Mouse (Mus musculus): ENCODE data around the gene Astn1. TPM values are rescaled to one million over a fixed set of nuclear protein-coding genes. Genes with fewer than 3 reads are reported as not detected.

Astn1 gene
- polyA plus RNA-seq, 1 experiment from 2014 or later, result 8.1 TPM

DNA sequence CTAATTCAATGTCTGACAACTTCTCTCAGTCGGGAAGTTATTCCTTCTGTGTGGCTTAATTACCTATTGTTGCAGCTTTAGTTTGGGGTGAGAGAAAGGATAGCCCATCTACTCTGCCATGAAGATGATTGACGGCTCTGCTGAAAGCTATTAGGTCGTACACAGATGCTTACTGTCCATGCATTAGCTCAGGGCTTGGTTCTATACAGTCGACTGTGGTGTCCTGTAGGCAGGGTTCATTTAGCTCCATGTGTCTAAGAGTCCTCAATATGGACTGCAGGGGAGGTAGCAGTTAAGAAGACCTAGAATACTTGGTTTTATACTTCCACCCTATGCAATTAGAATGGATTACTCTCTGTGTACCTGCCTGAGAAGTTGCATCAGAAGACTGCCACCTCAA is 138.1 kb downstream of the Astn1 start:
- Histone ChIP-seq H3K4me2 (replicated peaks) (no peak overlapping the region), H3K27ac (no peak overlapping the region), H3K4me3 (no peak overlapping the region), H3K9ac (no peak overlapping the region), H3K36me3 (no peaks in the 10 kb centered on the region), H3K9me3 (no peaks in the 10 kb centered on the region), H3K4me1 (no peaks in the 10 kb centered on the region), H3K27me3 (no peaks in the 10 kb centered on the region)
- ATAC-seq (ENCODE audit: insufficient number of reproducible peaks, insufficient read depth, low FRiP score, low TSS enrichment), result no peak
- 64% methylated on average over 4 of the region's 4 CpGs for WGBS

DNA sequence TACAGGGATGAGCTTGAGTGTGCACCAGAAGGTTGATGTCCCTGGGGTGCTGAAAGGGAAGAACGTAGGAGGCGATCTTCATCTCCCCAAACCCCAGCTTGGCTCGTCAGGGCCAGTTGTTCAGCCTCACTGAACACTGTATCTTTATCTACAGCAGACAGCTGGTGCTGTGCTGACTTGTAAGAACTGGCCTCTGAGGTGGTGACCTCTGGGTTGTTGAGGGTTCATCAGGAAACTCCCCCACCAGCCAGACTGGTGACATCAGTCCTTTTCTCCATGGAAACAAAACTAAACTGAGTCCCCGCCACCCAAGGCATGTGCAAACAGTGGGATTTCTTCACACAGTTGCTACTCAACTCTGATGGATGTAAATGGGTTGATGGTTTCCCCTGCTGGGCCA is 138.9 kb downstream of the Astn1 start:
- Histone ChIP-seq H3K27me3 (no peaks in the 10 kb centered on the region), H3K4me1 (no peaks in the 10 kb centered on the region), H3K9ac (no peak overlapping the region), H3K9me3 (no peaks in the 10 kb centered on the region), H3K4me2 (replicated peaks) (no peak overlapping the region), H3K36me3 (no peaks in the 10 kb centered on the region), H3K27ac (no peak overlapping the region), H3K4me3 (no peak overlapping the region)
- WGBS, result 58% methylated on average over 4 of the region's 4 CpGs
- ATAC-seq (ENCODE audit: insufficient number of reproducible peaks, insufficient read depth, low FRiP score, low TSS enrichment), result no peak

DNA sequence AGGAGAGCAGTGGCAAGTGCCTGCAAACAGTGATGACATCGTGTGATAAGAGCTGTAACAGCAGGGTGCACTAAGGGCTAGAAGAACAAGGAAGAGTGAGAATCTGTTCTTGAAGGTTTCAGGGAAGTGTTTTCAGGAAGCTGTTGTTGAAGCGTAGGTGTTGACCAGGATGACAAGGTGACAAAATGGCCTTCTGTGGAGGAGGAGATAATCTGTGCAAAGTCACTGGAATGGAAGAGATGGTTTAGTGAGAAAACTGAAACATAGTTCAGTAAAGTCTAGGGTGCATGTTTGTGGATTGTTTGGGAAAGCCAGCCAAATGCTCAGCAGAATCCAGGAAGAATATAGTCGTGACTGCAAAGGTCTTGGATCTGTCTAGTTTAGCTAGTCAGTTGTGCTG is 145.5 kb downstream of the Astn1 start:
- Histone ChIP-seq H3K4me3 (no peak overlapping the region), H3K9ac (no peak overlapping the region), H3K36me3 (no peaks in the 10 kb centered on the region), H3K4me2 (replicated peaks) (no peak overlapping the region), H3K4me1 (no peaks in the 10 kb centered on the region), H3K27me3 (no peaks in the 10 kb centered on the region), H3K9me3 (no peaks in the 10 kb centered on the region), H3K27ac (no peak overlapping the region)
- ATAC-seq (ENCODE audit: insufficient number of reproducible peaks, insufficient read depth, low FRiP score, low TSS enrichment), result no peak
- WGBS, result 75% methylated on average over 3 of the region's 3 CpGs

- H3K4me1 ChIP-seq, result no peaks in the 10 kb centered on the region
- no peak overlapping the region for H3K27ac ChIP-seq
- H3K9me3 ChIP-seq, result no peaks in the 10 kb centered on the region
- no peaks in the 10 kb centered on the region for H3K36me3 ChIP-seq
- no peak overlapping the region for H3K4me3 ChIP-seq
- H3K27me3 ChIP-seq, result no peaks in the 10 kb centered on the region
- H3K9ac ChIP-seq, result no peak overlapping the region
- H3K4me2 ChIP-seq (replicated peaks), result no peak overlapping the region
- ATAC-seq (ENCODE audit: insufficient number of reproducible peaks, insufficient read depth, low FRiP score, low TSS enrichment), result no peak
- WGBS, result 75% methylated on average over 4 of the region's 4 CpGs
These were observed 147.2 kb downstream of the Astn1 start for GRCm38 (mm10) chr1:158509112-158509855.

DNA sequence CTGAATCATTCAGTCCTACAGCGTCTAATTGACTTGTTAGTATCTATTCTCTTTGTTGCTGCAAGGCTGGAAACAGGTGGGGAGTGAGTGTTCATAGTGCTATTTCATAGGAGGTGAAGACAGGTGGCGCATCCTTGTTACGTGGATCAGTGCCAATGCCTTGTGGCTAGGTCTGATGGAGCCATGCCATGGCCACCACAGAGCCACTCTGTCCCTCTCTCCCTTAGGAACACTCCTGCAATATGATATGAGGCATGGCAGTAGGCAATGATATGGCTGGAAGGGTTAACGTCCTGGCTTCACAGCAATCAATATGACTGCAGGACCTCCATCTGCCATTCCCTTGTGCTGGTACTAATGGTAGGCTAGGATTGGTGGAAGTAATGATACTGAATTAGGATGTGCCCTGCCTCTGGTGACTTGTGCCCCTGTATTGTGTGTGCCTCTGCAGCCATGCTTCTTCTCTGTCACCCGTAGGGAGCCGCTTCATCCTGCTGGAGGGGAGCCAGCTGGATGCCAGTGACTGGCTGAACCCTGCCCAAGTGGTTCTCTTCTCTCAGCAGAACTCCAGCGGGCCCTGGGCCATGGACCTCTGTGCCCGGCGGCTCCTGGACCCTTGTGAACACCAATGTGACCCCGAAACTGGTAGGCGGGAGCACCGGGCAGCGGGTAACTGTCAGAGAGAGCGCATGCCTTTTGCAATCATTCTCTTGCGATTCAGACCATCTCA is 148.6 kb downstream of the Astn1 start:
- WGBS, result 93% methylated on average over 15 of the region's 15 CpGs
- no peak for ATAC-seq (ENCODE audit: insufficient number of reproducible peaks, insufficient read depth, low FRiP score, low TSS enrichment)
- H3K4me1 ChIP-seq, result no peaks in the 10 kb centered on the region
- H3K9me3 ChIP-seq, result no peaks in the 10 kb centered on the region
- no peak overlapping the region for H3K4me2 ChIP-seq (replicated peaks)
- H3K9ac ChIP-seq, result no peak overlapping the region
- H3K36me3 ChIP-seq, result no peaks in the 10 kb centered on the region
- H3K27ac ChIP-seq, result no peak overlapping the region
- no peaks in the 10 kb centered on the region for H3K27me3 ChIP-seq
- no peak overlapping the region for H3K4me3 ChIP-seq

- H3K9ac ChIP-seq, result no peak overlapping the region
- H3K36me3 ChIP-seq, result no peaks in the 10 kb centered on the region
- H3K9me3 ChIP-seq, result no peaks in the 10 kb centered on the region
- ATAC-seq (ENCODE audit: insufficient number of reproducible peaks, insufficient read depth, low FRiP score, low TSS enrichment), result no peak
- no peak overlapping the region for H3K4me2 ChIP-seq (replicated peaks)
- H3K27ac ChIP-seq, result no peak overlapping the region
- no peaks in the 10 kb centered on the region for H3K27me3 ChIP-seq
- H3K4me3 ChIP-seq, result no peak overlapping the region
- H3K4me1 ChIP-seq, result no peaks in the 10 kb centered on the region
These were observed 150.0 kb downstream of the Astn1 start for GRCm38 (mm10) chr1:158512089-158512488.

DNA sequence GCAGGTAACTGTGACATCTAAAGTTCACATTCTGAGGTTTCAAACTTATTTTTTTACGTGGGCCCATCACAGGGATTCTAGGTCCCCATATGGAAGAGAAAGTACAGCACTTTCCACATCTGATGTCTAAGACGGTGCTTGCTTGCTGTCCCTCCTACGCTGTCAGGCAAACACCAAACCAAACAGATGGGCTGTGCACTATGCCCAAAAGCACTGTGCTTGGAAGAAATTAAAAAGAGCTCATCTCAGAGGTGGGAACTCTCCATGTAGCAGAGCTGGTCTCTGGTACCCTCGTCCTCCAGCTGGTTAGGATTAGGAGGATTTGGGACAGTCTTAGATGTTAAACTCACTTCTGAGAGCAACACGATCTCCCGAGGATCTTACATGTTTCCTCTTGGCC is 150.6 kb downstream of the Astn1 start:
- WGBS, result 58% methylated on average over 6 of the region's 6 CpGs
- H3K9me3 ChIP-seq, result no peaks in the 10 kb centered on the region
- H3K36me3 ChIP-seq, result no peaks in the 10 kb centered on the region
- H3K4me1 ChIP-seq, result no peaks in the 10 kb centered on the region
- no peak for ATAC-seq (ENCODE audit: insufficient number of reproducible peaks, insufficient read depth, low FRiP score, low TSS enrichment)
- no peak overlapping the region for H3K4me2 ChIP-seq (replicated peaks)
- H3K27me3 ChIP-seq, result no peaks in the 10 kb centered on the region
- H3K9ac ChIP-seq, result no peak overlapping the region
- no peak overlapping the region for H3K27ac ChIP-seq
- no peak overlapping the region for H3K4me3 ChIP-seq

GRCm38 (mm10) chr1:158513572-158513971 is 151.5 kb downstream of the Astn1 start:
- Histone ChIP-seq H3K36me3 (no peaks in the 10 kb centered on the region), H3K27me3 (no peaks in the 10 kb centered on the region), H3K27ac (no peak overlapping the region), H3K9me3 (no peaks in the 10 kb centered on the region), H3K4me3 (no peak overlapping the region), H3K4me2 (replicated peaks) (no peak overlapping the region), H3K4me1 (no peaks in the 10 kb centered on the region), H3K9ac (no peak overlapping the region)
- no peak for ATAC-seq (ENCODE audit: insufficient number of reproducible peaks, insufficient read depth, low FRiP score, low TSS enrichment)
- WGBS, result 90% methylated on average over 13 of the region's 13 CpGs

- H3K27ac ChIP-seq, result no peak overlapping the region
- H3K4me3 ChIP-seq, result no peak overlapping the region
- no peaks in the 10 kb centered on the region for H3K9me3 ChIP-seq
- no peaks in the 10 kb centered on the region for H3K36me3 ChIP-seq
- no peak overlapping the region for H3K9ac ChIP-seq
- H3K4me2 ChIP-seq (replicated peaks), result no peak overlapping the region
- ATAC-seq (ENCODE audit: insufficient number of reproducible peaks, insufficient read depth, low FRiP score, low TSS enrichment), result no peak
- no peaks in the 10 kb centered on the region for H3K27me3 ChIP-seq
- WGBS, result 83% methylated on average over 4 of the region's 4 CpGs
- no peaks in the 10 kb centered on the region for H3K4me1 ChIP-seq
These were observed 154.5 kb downstream of the Astn1 start for GRCm38 (mm10) chr1:158516558-158516957.

- Histone ChIP-seq H3K27ac (no peak overlapping the region), H3K4me3 (no peak overlapping the region), H3K4me1 (no peaks in the 10 kb centered on the region), H3K4me2 (replicated peaks) (no peak overlapping the region), H3K9ac (no peak overlapping the region), H3K36me3 (no peaks in the 10 kb centered on the region), H3K27me3 (no peaks in the 10 kb centered on the region), H3K9me3 (no peaks in the 10 kb centered on the region)
- WGBS, result 54% methylated on average over 3 of the region's 3 CpGs
- ATAC-seq (ENCODE audit: insufficient number of reproducible peaks, insufficient read depth, low FRiP score, low TSS enrichment), result no peak
These were observed 174.1 kb downstream of the Astn1 start for GRCm38 (mm10) chr1:158536195-158536594.

DNA sequence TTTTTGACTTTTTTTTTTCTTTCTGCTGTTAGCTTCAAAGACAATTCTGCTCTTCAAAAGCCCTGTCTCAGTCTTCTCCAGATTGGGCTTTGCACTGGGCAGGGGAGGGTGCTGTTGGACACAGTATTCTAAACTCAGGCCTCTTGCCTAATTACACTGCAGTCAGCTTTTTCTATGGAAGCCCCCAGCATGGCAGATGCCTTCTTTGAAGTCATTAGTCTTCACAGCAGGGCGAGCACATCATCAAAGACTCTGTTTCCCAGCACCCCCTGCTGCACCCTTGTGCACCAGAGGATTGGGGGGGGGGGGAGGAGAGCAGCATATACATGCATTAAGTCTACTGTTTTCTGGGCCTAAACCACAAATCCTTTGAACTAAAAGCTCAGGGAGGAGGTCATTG is 174.8 kb downstream of the Astn1 start:
- Histone ChIP-seq H3K9me3 (no peaks in the 10 kb centered on the region), H3K4me3 (no peak overlapping the region), H3K27me3 (no peaks in the 10 kb centered on the region), H3K27ac (no peak overlapping the region), H3K4me2 (replicated peaks) (no peak overlapping the region), H3K9ac (no peak overlapping the region), H3K4me1 (no peaks in the 10 kb centered on the region), H3K36me3 (no peaks in the 10 kb centered on the region)
- no peak for ATAC-seq (ENCODE audit: insufficient number of reproducible peaks, insufficient read depth, low FRiP score, low TSS enrichment)
- 26% methylated on average over 1 of the region's 1 CpGs for WGBS

- H3K9me3 ChIP-seq, result no peaks in the 10 kb centered on the region
- H3K36me3 ChIP-seq, result no peaks in the 10 kb centered on the region
- H3K4me1 ChIP-seq, result peaks cover 11% of the 10 kb centered on the region
- no peak for ATAC-seq (ENCODE audit: insufficient number of reproducible peaks, insufficient read depth, low FRiP score, low TSS enrichment)
- H3K4me3 ChIP-seq, result no peak overlapping the region
- WGBS, result 81% methylated on average over 4 of the region's 4 CpGs
- no peak overlapping the region for H3K27ac ChIP-seq
- no peak overlapping the region for H3K4me2 ChIP-seq (replicated peaks)
- H3K9ac ChIP-seq, result no peak overlapping the region
- no peaks in the 10 kb centered on the region for H3K27me3 ChIP-seq
These were observed 183.0 kb downstream of the Astn1 start for GRCm38 (mm10) chr1:158545095-158545494.

Data from embryonic facial prominence, embryonic 12.5 days (tissue).